Mouse (Mus musculus) MEL (cell line): ENCODE measurements around the gene Lins1. TPM values are rescaled to one million over a fixed set of nuclear protein-coding genes. Genes with fewer than 3 reads are reported as not detected.

Experiments used
- DNase-seq: peaks from one replicate; pipeline ENCODE4 v3.0.0; 2011; ENCODE audit warnings: low read depth, low spot score
- H3K27ac ChIP-seq: 2 replicates; pipeline ENCODE4 v1.5.1; 2012; ENCODE audit warnings: low read depth, mild to moderate bottlenecking, control low read depth, low read length, moderate library complexity; ENCODE audit not compliant: control insufficient read depth
- H3K27me3 ChIP-seq, 2 experiments: fragments of 150-350 bp in 1 of 2; sonication (generic) in 1 of 2; 2 replicates each; pipeline ENCODE4 v1.6.1; 2012; ENCODE audit warnings: low read length in 2 of 2, mild to moderate bottlenecking in 2 of 2, improper control_type of control experiment in 1 of 2, moderate library complexity in 1 of 2; ENCODE audit not compliant: insufficient read depth in 2 of 2, control insufficient read depth in 1 of 2
- H3K36me3 ChIP-seq, 2 experiments: 2 replicates each; pipeline ENCODE4 v1.6.1; 2012 to 2014; ENCODE audit warnings: low read length in 2 of 2, improper control_type of control experiment in 1 of 2, inconsistent platforms in 1 of 2, mild to moderate bottlenecking in 1 of 2; ENCODE audit not compliant: insufficient read depth in 2 of 2, control insufficient read depth in 1 of 2
- H3K4me1 ChIP-seq, 2 experiments: fragments of 150-350 bp in 1 of 2; sonication (generic) in 1 of 2; 2 replicates each; pipeline ENCODE4 v1.6.1; 2012; ENCODE audit warnings: low read length in 2 of 2, improper control_type of control experiment in 1 of 2, mild to moderate bottlenecking in 1 of 2; ENCODE audit not compliant: insufficient read depth in 2 of 2, control insufficient read depth in 1 of 2
- H3K4me3 ChIP-seq, 2 experiments: fragments of 150-350 bp in 1 of 2; sonication (generic) in 1 of 2; 2 replicates each; pipeline ENCODE4 v1.5.1; 2012; ENCODE audit warnings: low read depth in 2 of 2, low read length in 2 of 2, mild to moderate bottlenecking in 2 of 2, moderate library complexity in 2 of 2, control low read depth in 1 of 2, improper control_type of control experiment in 1 of 2; ENCODE audit not compliant: control insufficient read depth in 1 of 2, insufficient read depth in 1 of 2
- H3K79me2 ChIP-seq: 2 replicates; pipeline ENCODE4 v1.6.1; 2012; ENCODE audit warnings: mild to moderate bottlenecking, low read length, moderate library complexity; ENCODE audit not compliant: control insufficient read depth, poor library complexity, insufficient read depth
- H3K9ac ChIP-seq: 2 replicates; pipeline ENCODE4 v1.6.1; 2012; ENCODE audit warnings: low read depth, mild to moderate bottlenecking, control low read depth, low read length, moderate library complexity; ENCODE audit not compliant: control insufficient read depth, poor library complexity, severe bottlenecking
- H3K9me3 ChIP-seq: fragments of 150-350 bp; sonication (generic); replicated peaks from 2 replicates; pipeline ENCODE4 v1.6.1; 2012; ENCODE audit warnings: mild to moderate bottlenecking, low read length, improper control_type of control experiment, moderate library complexity; ENCODE audit not compliant: insufficient read depth
- CHD2 ChIP-seq: IDR thresholded peaks from 2 replicates; pipeline ENCODE4 v1.6.1; 2011; ENCODE audit warnings: low read length, improper control_type of control experiment
- CTCF ChIP-seq, 3 experiments: IDR thresholded peaks in 2 of 3; conservative IDR thresholded peaks in 1 of 3; 2 replicates each; pipeline ENCODE4 v1.5.1; 2011 to 2012; ENCODE audit warnings: low read length in 3 of 3, low read depth in 2 of 3, mild to moderate bottlenecking in 2 of 3, improper control_type of control experiment in 1 of 3, inconsistent platforms in 1 of 3, mixed read lengths in 1 of 3, moderate library complexity in 1 of 3; ENCODE audit not compliant: control insufficient read depth in 1 of 3, insufficient read depth in 1 of 3, poor library complexity in 1 of 3, severe bottlenecking in 1 of 3
- ELF1 ChIP-seq: IDR thresholded peaks from 2 replicates; pipeline ENCODE4 v1.6.1; 2014; ENCODE audit warnings: low read depth, mild to moderate bottlenecking, inconsistent platforms, low read length, improper control_type of control experiment, moderate library complexity
- ETS1 ChIP-seq: IDR thresholded peaks from 2 replicates; pipeline ENCODE4 v1.6.1; 2012; ENCODE audit warnings: low read depth, mild to moderate bottlenecking, inconsistent platforms, low read length, improper control_type of control experiment, moderate library complexity
- GABPA ChIP-seq: IDR thresholded peaks from 2 replicates; pipeline ENCODE4 v1.6.1; 2012; ENCODE audit warnings: low read depth, mild to moderate bottlenecking, inconsistent platforms, low read length, improper control_type of control experiment, moderate library complexity
- GATA1 ChIP-seq: IDR thresholded peaks from 2 replicates; pipeline ENCODE4 v1.6.1; 2011; ENCODE audit warnings: low read depth, low read length, improper control_type of control experiment
- HCFC1 ChIP-seq: IDR thresholded peaks from 2 replicates; pipeline ENCODE4 v1.6.1; 2012; ENCODE audit warnings: low read depth, mild to moderate bottlenecking, inconsistent platforms, low read length, improper control_type of control experiment, moderate library complexity
- JUND ChIP-seq: IDR thresholded peaks from 2 replicates; pipeline ENCODE4 v1.6.1; 2011; ENCODE audit warnings: low read depth, mild to moderate bottlenecking, improper control_type of control experiment, low read length
- MAZ ChIP-seq: IDR thresholded peaks from 2 replicates; pipeline ENCODE4 v1.6.1; 2012; ENCODE audit warnings: low read depth, mild to moderate bottlenecking, inconsistent platforms, low read length, improper control_type of control experiment
- MXI1 ChIP-seq: IDR thresholded peaks from 2 replicates; pipeline ENCODE4 v1.6.1; 2011; ENCODE audit warnings: mild to moderate bottlenecking, low read depth, low read length, improper control_type of control experiment
- MYB ChIP-seq: IDR thresholded peaks from 2 replicates; pipeline ENCODE4 v1.6.1; 2011; ENCODE audit warnings: mild to moderate bottlenecking, low read depth, low read length, improper control_type of control experiment
- MYC ChIP-seq: IDR thresholded peaks from 2 replicates; pipeline ENCODE4 v1.6.1; 2011; ENCODE audit warnings: low read depth, mild to moderate bottlenecking, low read length, improper control_type of control experiment, moderate library complexity
- NELFE ChIP-seq: IDR thresholded peaks from 2 replicates; pipeline ENCODE4 v1.6.1; 2011; ENCODE audit warnings: low read depth, low read length, improper control_type of control experiment
- NRF1 ChIP-seq: IDR thresholded peaks from 2 replicates; pipeline ENCODE4 v1.6.1; 2014; ENCODE audit warnings: low read depth, mild to moderate bottlenecking, inconsistent platforms, low read length, improper control_type of control experiment, moderate library complexity; ENCODE audit not compliant: poor library complexity, insufficient read depth, severe bottlenecking
- POLR2A ChIP-seq, 2 experiments: IDR thresholded peaks; 2 replicates each; pipeline ENCODE4 v1.6.1; 2011 to 2012; ENCODE audit warnings: low read length in 2 of 2, mild to moderate bottlenecking in 2 of 2, control low read depth in 1 of 2, improper control_type of control experiment in 1 of 2, low read depth in 1 of 2, moderate library complexity in 1 of 2; ENCODE audit not compliant: control insufficient read depth in 1 of 2, insufficient read depth in 1 of 2, poor library complexity in 1 of 2
- POLR2AphosphoS5 ChIP-seq: IDR thresholded peaks from 2 replicates; pipeline ENCODE4 v1.6.1; 2012; ENCODE audit warnings: low read depth, borderline replicate concordance, mild to moderate bottlenecking, inconsistent platforms, low read length, moderate library complexity, mixed read lengths
- RAD21 ChIP-seq: IDR thresholded peaks from 2 replicates; pipeline ENCODE4 v1.6.1; 2011; ENCODE audit warnings: mild to moderate bottlenecking, low read depth, low read length, improper control_type of control experiment
- RCOR1 ChIP-seq: IDR thresholded peaks from 2 replicates; pipeline ENCODE4 v1.6.1; 2012; ENCODE audit warnings: low read depth, mild to moderate bottlenecking, inconsistent platforms, low read length, improper control_type of control experiment
- SIN3A ChIP-seq: IDR thresholded peaks from 2 replicates; pipeline ENCODE4 v1.6.1; 2012; ENCODE audit warnings: low read length, improper control_type of control experiment, inconsistent platforms
- SMC3 ChIP-seq: IDR thresholded peaks from 2 replicates; pipeline ENCODE4 v1.6.1; 2011; ENCODE audit warnings: low read depth, low read length, improper control_type of control experiment
- TBP ChIP-seq: IDR thresholded peaks from 2 replicates; pipeline ENCODE4 v1.8.0; 2011; ENCODE audit warnings: low read depth, low read length, improper control_type of control experiment
- TCF12 ChIP-seq: IDR thresholded peaks from 2 replicates; pipeline ENCODE4 v1.6.1; 2014; ENCODE audit warnings: low read depth, mild to moderate bottlenecking, inconsistent platforms, low read length, improper control_type of control experiment, moderate library complexity
- USF1 ChIP-seq: IDR thresholded peaks from 2 replicates; pipeline ENCODE4 v1.6.1; 2014; ENCODE audit warnings: low read depth, mild to moderate bottlenecking, inconsistent platforms, low read length, improper control_type of control experiment, moderate library complexity
- ZC3H11A ChIP-seq: IDR thresholded peaks from 2 replicates; pipeline ENCODE4 v1.6.1; 2012; ENCODE audit warnings: low read depth, mild to moderate bottlenecking, inconsistent platforms, low read length, improper control_type of control experiment
- ZMIZ1 ChIP-seq: IDR thresholded peaks from 2 replicates; pipeline ENCODE4 v1.6.1; 2012; ENCODE audit warnings: low read depth, mild to moderate bottlenecking, inconsistent platforms, low read length, improper control_type of control experiment, moderate library complexity
- polyA plus RNA-seq, 2 experiments: library from polyadenylated mRNA; stranded (reverse) in 1 of 2; unstranded in 1 of 2; fragments of >175 nt in 1 of 2; fragments of >200 nt in 1 of 2; gene quantifications; 2 replicates each; pipeline versions ENCODE4 v1.2.1 to v1.2.4; 2012; ENCODE audit warnings: low replicate concordance in 2 of 2, low read depth in 1 of 2; ENCODE audit not compliant: insufficient read length in 2 of 2, insufficient read depth in 1 of 2, missing spikeins in 1 of 2
- total RNA-seq: library from RNA; depleted of rRNA; stranded (reverse); fragments of 300-350 nt; gene quantifications from 2 replicates; pipeline ENCODE4 v1.2.3, GENCODE M21; 2012

Gene Lins1
- total and polyA plus RNA-seq, 3 experiments, result 9.1 to 14.5 TPM; not detected in 1

DNA sequence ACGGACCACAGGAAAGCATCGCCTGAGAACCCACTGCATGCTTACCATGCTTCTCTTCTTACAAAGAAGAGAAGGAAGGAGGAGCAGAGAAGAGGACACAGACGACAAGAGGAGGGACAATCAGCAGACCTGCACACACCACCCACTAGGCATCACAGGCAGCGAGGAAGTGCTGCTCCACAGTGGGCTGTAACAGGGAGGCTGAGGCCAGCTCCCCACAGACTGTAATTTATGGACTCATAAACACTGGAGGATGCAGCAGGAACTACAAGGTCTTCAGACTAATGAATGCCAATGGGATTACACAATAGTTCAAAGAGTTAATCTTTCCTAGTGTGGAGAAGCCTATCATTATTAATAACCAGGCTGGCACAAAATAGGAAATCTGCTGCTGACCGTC lies 38.8 kb upstream of the Lins1 start:
- no peak overlapping the region for H3K4me3 ChIP-seq
- H3K36me3 ChIP-seq, result peaks cover 0 to 26% of the 10 kb centered on the region in 2 experiments; a peak in 2 of 4 replicates
- H3K27me3 ChIP-seq, result no peaks in the 10 kb centered on the region
- DNase-seq, result no peak
- H3K4me1 ChIP-seq, result peaks cover 4 to 14% of the 10 kb centered on the region in 2 experiments
- H3K27ac ChIP-seq, result no peak overlapping the region
- H3K9me3 ChIP-seq, result no peaks in the 10 kb centered on the region
- TF ChIP-seq NELFE, result no peak
- TF ChIP-seq TBP, result no peak
- TF ChIP-seq ZMIZ1, result no peak
- TF ChIP-seq JUND, result no peak
- TF ChIP-seq ZC3H11A, result no peak
- no peak for TF ChIP-seq MXI1
- no peak for TF ChIP-seq SMC3
- no peak for TF ChIP-seq POLR2AphosphoS5
- no peak for TF ChIP-seq ELF1
- TF ChIP-seq GABPA, result no peak
- TF ChIP-seq NRF1, result no peak
- TF ChIP-seq RCOR1, result no peak
- no peak for TF ChIP-seq RAD21
- TF ChIP-seq MYB, result no peak
- no peak for TF ChIP-seq TCF12
- H3K79me2 ChIP-seq, result no peaks in the 10 kb centered on the region
- H3K9ac ChIP-seq, result no peak overlapping the region

DNA sequence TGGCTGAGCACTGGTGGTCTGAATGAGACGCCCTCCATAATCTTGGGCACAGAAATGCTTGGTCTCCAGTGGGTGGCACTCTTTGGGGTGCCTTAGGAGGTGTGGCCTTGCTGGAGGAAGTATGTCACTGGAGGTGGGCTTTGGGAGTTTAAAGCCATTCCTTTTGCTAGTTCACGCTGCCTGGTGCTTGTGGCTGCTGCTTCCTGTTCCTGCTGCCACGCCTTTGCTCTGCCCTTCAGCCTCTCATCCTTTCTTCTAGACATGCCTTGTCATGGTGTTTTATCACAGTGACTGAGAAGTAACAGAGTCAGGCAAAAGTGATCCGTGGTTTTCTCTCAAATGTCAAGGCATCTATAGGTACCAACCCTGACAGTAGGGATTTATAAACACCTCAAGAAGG lies 37.5 kb upstream of the Lins1 start:
- no peaks in the 10 kb centered on the region for H3K27me3 ChIP-seq
- no peaks in the 10 kb centered on the region for H3K9me3 ChIP-seq
- H3K27ac ChIP-seq, result peak overlapping the region; percentile 63; the same call in 1 of the 2 replicates
- peaks cover 4 to 14% of the 10 kb centered on the region in 2 experiments for H3K4me1 ChIP-seq
- peak overlapping the region; percentile 39; the same call in 1 of the 2 replicates for H3K9ac ChIP-seq
- TF ChIP-seq SIN3A (0 out of 2 replicates have a peak, but pooled peaks have one; percentile 37), CHD2 (no peak), TBP (no peak), ETS1 (no peak; the same call in 1 of the 2 replicates), MXI1 (peak; percentile 28; the same call in 1 of the 2 replicates), MYC (no peak), POLR2A (IDR thresholded peaks at IDR 0.05; ENCODE audit: control insufficient read depth in 1 of 2, insufficient read depth in 1 of 2, low read depth in 1 of 2, low read length in 2 of 2, poor library complexity in 1 of 2) (peak in 1 of 2 experiments; percentile 53; a peak in 2 of 4 replicates), GATA1 (no peak), CTCF (IDR thresholded peaks at IDR 0.05 in 2 of 3, conservative IDR thresholded peaks at IDR 0.05 in 1 of 3; ENCODE audit: control insufficient read depth in 1 of 3, insufficient read depth in 1 of 3, low read depth in 2 of 3, low read length in 3 of 3, poor library complexity in 1 of 3, severe bottlenecking in 1 of 3) (peak in 1 of 3 experiments; percentile 24; a peak in 2 of 6 replicates), ELF1 (peak; percentile 77), NELFE (peak; percentile 36; the same call in 1 of the 2 replicates), MAZ (no peak), USF1 (no peak), HCFC1 (peak; percentile 48; the same call in 1 of the 2 replicates)
- TF ChIP-seq, all 39 proteins: peak for 7
- Histone ChIP-seq H3K36me3 (peaks cover 0 to 26% of the 10 kb centered on the region in 2 experiments; a peak in 2 of 4 replicates), H3K79me2 (no peaks in the 10 kb centered on the region), H3K4me3 (peak overlapping the region in 1 of 2 experiments; percentile 18; a peak in 1 of 4 replicates)
- peak; percentile 83 for DNase-seq
